Mouse (Mus musculus): ENCODE results near the gene Tgfbr3l. TPM values are rescaled to one million over a fixed set of nuclear protein-coding genes. Genes with fewer than 3 reads are reported as not detected.

Gene Tgfbr3l
- polyA plus RNA-seq, 1 experiment, result 0.59 TPM

DNA sequence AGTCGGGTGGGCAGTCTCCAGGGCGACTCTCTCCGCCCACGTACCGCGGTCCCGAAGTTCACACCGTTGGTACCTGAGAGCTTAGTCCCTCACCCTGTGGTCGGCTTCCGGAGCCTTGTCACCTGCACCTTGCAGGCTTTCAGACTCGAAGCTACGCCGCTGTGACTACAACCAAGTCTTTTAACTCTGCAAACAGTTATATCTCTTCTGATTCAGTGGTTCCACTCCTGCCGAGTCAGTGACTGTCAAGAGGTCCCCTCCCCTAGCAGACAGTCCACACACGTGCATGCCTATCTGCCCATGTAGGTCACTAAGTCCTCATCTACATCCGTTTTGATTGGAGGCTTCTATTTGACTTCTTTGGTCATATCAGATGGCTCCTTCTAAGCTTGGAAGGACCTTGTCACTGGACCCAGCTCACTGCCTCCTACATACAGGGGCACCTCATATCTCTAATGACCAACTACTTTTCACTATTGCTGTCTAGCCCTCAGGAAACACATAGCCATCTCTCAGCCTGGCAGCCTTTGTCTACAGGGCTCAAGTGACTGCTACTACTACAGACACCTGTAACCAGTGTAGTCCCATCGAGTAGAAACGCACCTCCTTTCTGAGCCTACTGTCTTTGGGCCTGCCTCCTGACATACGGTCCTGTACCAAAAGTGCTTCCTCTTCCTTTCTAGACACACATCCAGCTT lies 8.7 kb upstream of the Tgfbr3l start:
- Histone ChIP-seq H3K36me3 (ENCODE audit: control insufficient read depth, insufficient read depth) (peaks cover 14% of the 10 kb centered on the region), H3K4me3 (ENCODE audit: insufficient read depth, poor library complexity, severe bottlenecking) (peak overlapping the region; percentile 65), H3ac (ENCODE audit: control insufficient read depth, insufficient read length, low read depth) (peak overlapping the region; percentile 80), H3K27me3 (ENCODE audit: control insufficient read depth, insufficient read depth, insufficient read length) (no peaks in the 10 kb centered on the region), H3K79me2 (ENCODE audit: control insufficient read depth, insufficient read depth) (peaks cover 40% of the 10 kb centered on the region), H3K79me3 (ENCODE audit: low read depth) (peaks cover 31% of the 10 kb centered on the region)
- no peak for TF ChIP-seq CEBPB (IDR thresholded peaks at IDR 0.05; ENCODE audit: low read depth)

DNA sequence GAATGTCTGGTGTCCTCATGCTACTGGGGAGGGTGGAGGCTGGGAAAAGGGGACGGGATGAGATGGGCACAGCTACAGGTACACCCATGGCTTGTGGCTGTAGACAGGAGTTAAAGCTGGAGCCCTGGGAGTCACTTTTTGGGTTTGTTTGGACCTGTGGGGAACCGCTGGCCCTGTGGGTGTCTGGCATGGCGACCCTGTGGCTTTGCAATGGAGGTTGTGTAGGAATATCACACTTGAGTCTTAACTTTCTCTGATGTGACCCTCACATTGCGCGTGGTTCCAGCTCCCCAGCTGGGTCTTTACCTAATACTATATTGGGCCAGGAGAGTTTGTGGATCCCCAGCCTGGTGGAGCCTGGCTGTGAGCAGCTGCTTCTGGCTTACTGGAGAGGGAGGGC lies 3.0 kb upstream of the Tgfbr3l start:
- Histone ChIP-seq H3K4me3 (ENCODE audit: insufficient read depth, poor library complexity, severe bottlenecking) (no peak overlapping the region), H3K36me3 (ENCODE audit: control insufficient read depth, insufficient read depth) (peaks cover 32% of the 10 kb centered on the region), H3K27me3 (ENCODE audit: control insufficient read depth, insufficient read depth, insufficient read length) (no peaks in the 10 kb centered on the region), H3K79me2 (ENCODE audit: control insufficient read depth, insufficient read depth) (peaks cover 27% of the 10 kb centered on the region), H3K79me3 (ENCODE audit: low read depth) (peaks cover 20% of the 10 kb centered on the region), H3ac (ENCODE audit: control insufficient read depth, insufficient read length, low read depth) (no peak overlapping the region)
- TF ChIP-seq MAX (IDR thresholded peaks at IDR 0.05) (no peak), CTCF (IDR thresholded peaks at IDR 0.05; ENCODE audit: control insufficient read depth, insufficient read depth, insufficient read length) (no peak), MYOD1 (IDR thresholded peaks at IDR 0.05; ENCODE audit: control insufficient read depth, insufficient read length, low read depth) (no peak), FOSL1 (IDR thresholded peaks at IDR 0.05; ENCODE audit: insufficient read depth, low read length, poor library complexity, severe bottlenecking) (no peak), MYOG (IDR thresholded peaks at IDR 0.05; ENCODE audit: control insufficient read depth, extremely low read depth, insufficient read length) (no peak), USF1 (IDR thresholded peaks at IDR 0.05; ENCODE audit: low read depth) (no peak), CEBPB (IDR thresholded peaks at IDR 0.05; ENCODE audit: low read depth) (no peak)

DNA sequence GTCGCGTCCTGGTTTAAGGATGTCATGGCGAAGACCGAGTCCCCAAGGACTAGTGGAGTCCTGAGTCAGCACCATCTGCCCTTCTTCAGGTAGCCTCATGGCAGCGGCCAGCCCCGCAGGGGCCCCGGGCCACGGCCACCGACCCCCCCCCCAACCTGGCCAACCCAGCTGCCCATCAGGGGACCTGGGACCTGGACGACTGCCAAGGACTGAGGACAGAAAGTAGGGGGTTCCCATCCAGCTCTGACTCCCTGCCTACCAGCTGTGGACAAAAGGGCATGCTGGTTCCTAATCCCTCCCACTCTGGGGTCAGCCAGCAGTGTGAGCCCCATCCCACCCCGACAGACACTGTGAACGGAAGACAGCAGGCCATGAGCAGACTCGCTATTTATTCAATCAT lies 2.3 kb upstream of the Tgfbr3l start:
- H3K79me3 ChIP-seq (ENCODE audit: low read depth), result peaks cover 13% of the 10 kb centered on the region
- no peak overlapping the region for H3K4me3 ChIP-seq (ENCODE audit: insufficient read depth, poor library complexity, severe bottlenecking)
- peaks cover 32% of the 10 kb centered on the region for H3K36me3 ChIP-seq (ENCODE audit: control insufficient read depth, insufficient read depth)
- no peak for TF ChIP-seq CEBPB (IDR thresholded peaks at IDR 0.05; ENCODE audit: low read depth)
- no peak for TF ChIP-seq MYOG (IDR thresholded peaks at IDR 0.05; ENCODE audit: control insufficient read depth, extremely low read depth, insufficient read length)
- no peak for TF ChIP-seq CTCF (IDR thresholded peaks at IDR 0.05; ENCODE audit: control insufficient read depth, insufficient read depth, insufficient read length)
- TF ChIP-seq FOSL1 (IDR thresholded peaks at IDR 0.05; ENCODE audit: insufficient read depth, low read length, poor library complexity, severe bottlenecking), result no peak
- no peak for TF ChIP-seq MYOD1 (IDR thresholded peaks at IDR 0.05; ENCODE audit: control insufficient read depth, insufficient read length, low read depth)
- no peak for TF ChIP-seq MAX (IDR thresholded peaks at IDR 0.05)
- no peaks in the 10 kb centered on the region for H3K27me3 ChIP-seq (ENCODE audit: control insufficient read depth, insufficient read depth, insufficient read length)
- no peak overlapping the region for H3ac ChIP-seq (ENCODE audit: control insufficient read depth, insufficient read length, low read depth)
- peaks cover 21% of the 10 kb centered on the region for H3K79me2 ChIP-seq (ENCODE audit: control insufficient read depth, insufficient read depth)

DNA sequence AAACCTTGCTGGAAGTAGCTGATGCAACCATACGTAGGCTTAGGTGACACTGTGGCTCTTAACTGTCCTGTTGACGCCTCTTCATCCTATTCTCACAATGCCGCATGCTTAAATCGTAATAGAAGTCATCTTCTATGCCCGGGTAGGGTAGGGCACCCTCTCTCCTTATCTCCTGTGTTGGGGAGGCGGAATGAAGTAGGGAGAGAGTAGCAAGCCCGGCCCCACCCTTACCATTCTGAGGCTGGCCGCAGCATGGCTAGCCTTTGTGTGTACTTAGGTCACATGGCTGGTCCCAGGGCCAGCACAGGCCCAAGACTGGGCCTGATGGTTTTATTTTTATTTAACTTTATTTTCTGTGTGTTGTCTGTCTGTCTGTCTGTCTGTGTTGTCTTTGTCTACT lies 773 bp upstream of the Tgfbr3l start:
- TF ChIP-seq MYOG (IDR thresholded peaks at IDR 0.05; ENCODE audit: control insufficient read depth, extremely low read depth, insufficient read length) (no peak), MAX (IDR thresholded peaks at IDR 0.05) (no peak), MYOD1 (IDR thresholded peaks at IDR 0.05; ENCODE audit: control insufficient read depth, insufficient read length, low read depth) (no peak)
- Histone ChIP-seq H3K27me3 (ENCODE audit: control insufficient read depth, insufficient read depth, insufficient read length) (no peaks in the 10 kb centered on the region), H3K4me3 (ENCODE audit: insufficient read depth, poor library complexity, severe bottlenecking) (no peak overlapping the region), H3ac (ENCODE audit: control insufficient read depth, insufficient read length, low read depth) (no peak overlapping the region), H3K79me2 (ENCODE audit: control insufficient read depth, insufficient read depth) (peaks cover 6% of the 10 kb centered on the region), H3K79me3 (ENCODE audit: low read depth) (peaks cover 1% of the 10 kb centered on the region), H3K36me3 (ENCODE audit: control insufficient read depth, insufficient read depth) (peaks cover 32% of the 10 kb centered on the region)

DNA sequence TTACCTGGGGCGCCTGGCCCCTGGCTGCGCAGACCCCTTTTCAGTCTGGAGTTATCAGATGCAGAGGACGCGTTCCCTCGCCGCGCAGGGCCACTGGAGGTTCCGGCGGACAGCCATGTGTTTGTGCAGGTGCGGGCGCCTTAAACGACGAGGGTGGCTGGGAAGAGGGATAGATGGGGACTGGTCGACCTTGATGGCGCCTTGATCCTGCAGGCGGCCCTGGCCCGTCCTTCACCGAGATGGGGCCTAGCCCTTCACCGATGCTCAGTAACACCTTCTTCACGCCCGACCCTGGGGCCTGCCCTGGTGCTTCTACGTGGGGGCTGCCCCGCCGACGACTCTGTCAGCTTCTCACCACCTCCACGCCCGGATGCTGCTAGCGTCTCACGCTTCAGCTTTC lies 1.2 kb downstream of the Tgfbr3l start:
- Histone ChIP-seq H3K79me3 (ENCODE audit: low read depth) (peaks cover 8% of the 10 kb centered on the region), H3K79me2 (ENCODE audit: control insufficient read depth, insufficient read depth) (peaks cover 10% of the 10 kb centered on the region), H3ac (ENCODE audit: control insufficient read depth, insufficient read length, low read depth) (no peak overlapping the region), H3K4me3 (ENCODE audit: insufficient read depth, poor library complexity, severe bottlenecking) (no peak overlapping the region), H3K36me3 (ENCODE audit: control insufficient read depth, insufficient read depth) (peaks cover 23% of the 10 kb centered on the region), H3K27me3 (ENCODE audit: control insufficient read depth, insufficient read depth, insufficient read length) (no peaks in the 10 kb centered on the region)
- TF ChIP-seq MYOD1 (IDR thresholded peaks at IDR 0.05; ENCODE audit: control insufficient read depth, insufficient read length, low read depth) (no peak), FOSL1 (IDR thresholded peaks at IDR 0.05; ENCODE audit: insufficient read depth, low read length, poor library complexity, severe bottlenecking) (no peak), MYOG (IDR thresholded peaks at IDR 0.05; ENCODE audit: control insufficient read depth, extremely low read depth, insufficient read length) (no peak), CEBPB (IDR thresholded peaks at IDR 0.05; ENCODE audit: low read depth) (no peak), USF1 (IDR thresholded peaks at IDR 0.05; ENCODE audit: low read depth) (no peak), MAX (IDR thresholded peaks at IDR 0.05) (no peak), CTCF (IDR thresholded peaks at IDR 0.05; ENCODE audit: control insufficient read depth, insufficient read depth, insufficient read length) (no peak)

DNA sequence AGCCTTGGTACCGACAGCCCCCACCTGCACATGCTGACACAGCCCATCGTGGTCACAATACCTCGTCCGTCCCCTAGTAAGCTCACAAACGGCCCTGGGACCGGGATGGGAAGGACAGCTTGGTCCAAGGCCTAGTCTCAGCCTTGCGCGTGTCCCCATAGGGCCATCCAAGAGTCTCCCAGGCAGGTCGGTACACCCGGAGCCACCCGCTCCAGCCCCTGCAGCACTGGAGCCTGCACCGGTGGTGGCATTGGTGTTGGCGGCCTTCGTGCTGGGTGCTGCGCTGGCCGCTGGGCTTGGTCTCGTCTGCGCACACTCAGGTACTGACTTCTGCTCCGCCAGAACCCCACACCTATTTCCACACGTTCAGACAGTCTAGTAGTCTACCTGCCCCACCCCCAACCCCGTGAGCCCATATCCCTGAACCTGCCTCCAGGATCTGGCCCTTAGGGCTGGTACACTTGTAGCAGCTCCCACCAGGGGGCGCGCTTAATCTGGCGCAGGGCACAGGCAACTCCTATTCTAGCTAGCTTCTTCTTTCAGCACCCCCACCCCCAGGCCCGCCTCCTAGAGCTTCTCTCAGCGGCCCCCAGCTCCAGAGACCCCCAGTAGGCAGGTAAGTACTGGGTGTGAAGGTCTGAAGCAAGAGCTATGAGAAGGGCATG lies 2.4 kb downstream of the Tgfbr3l start:
- H3K27me3 ChIP-seq (ENCODE audit: control insufficient read depth, insufficient read depth, insufficient read length), result no peaks in the 10 kb centered on the region
- peaks cover 21% of the 10 kb centered on the region for H3K79me2 ChIP-seq (ENCODE audit: control insufficient read depth, insufficient read depth)
- H3ac ChIP-seq (ENCODE audit: control insufficient read depth, insufficient read length, low read depth), result no peak overlapping the region
- TF ChIP-seq MAX (IDR thresholded peaks at IDR 0.05) (no peak), CTCF (IDR thresholded peaks at IDR 0.05; ENCODE audit: control insufficient read depth, insufficient read depth, insufficient read length) (peak; percentile 80)
- H3K79me3 ChIP-seq (ENCODE audit: low read depth), result peaks cover 11% of the 10 kb centered on the region
- H3K4me3 ChIP-seq (ENCODE audit: insufficient read depth, poor library complexity, severe bottlenecking), result no peak overlapping the region
- peaks cover 22% of the 10 kb centered on the region for H3K36me3 ChIP-seq (ENCODE audit: control insufficient read depth, insufficient read depth)

Data from C2C12 (cell line).